Comparison of ENCODE assay signal across 8 mouse cellular contexts in the genomic region with DNA sequence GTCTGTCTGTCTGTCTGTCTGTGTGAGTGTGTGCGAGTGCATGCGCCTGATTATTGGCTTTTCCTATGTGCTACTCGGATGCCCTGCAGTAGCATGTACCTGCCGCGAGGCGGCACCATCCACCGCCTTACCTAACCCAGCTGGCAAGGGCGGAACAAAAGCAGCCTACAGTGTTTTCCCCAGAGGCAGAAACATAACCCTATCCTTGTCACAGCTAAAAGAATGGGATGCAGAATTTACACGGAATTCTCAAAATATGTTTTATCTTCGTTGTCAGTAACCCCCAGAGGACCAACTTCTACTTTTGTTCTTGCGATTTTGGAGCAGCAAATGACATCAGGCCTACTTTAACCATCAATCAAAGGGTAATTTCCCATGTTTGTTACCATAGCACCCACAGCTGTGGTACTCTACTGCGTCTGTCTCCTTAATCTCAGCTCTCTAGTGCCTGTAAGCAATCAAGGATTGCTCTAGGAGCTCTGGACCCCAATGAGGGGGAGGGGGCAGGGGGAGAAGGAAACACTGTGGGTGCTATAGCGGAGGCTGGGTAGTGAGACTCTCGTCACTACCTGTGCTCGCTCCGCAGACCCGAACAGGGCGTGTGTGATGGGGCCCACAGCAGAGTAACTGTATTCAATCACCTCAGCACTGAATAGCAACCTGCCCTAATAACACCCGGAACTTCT.
DNase-seq lines count a peak whose midpoint lies in the region; ATAC-seq and TF ChIP-seq lines count a peak whose summit lies in the region.
"Had no signal": no experiment of that assay in that cellular context is flagged by ENCODE, and none has a peak within 500 bp of the region (broad histone marks: within the 10 kb centered on the region; RNA-seq: fewer than 3 reads in every experiment).

No protein-coding gene starts in this region.

- ATAC-seq in embryonic facial prominence, embryonic 11.5 days (replicated peaks; ENCODE audit: insufficient number of reproducible peaks, low FRiP score, low TSS enrichment, low read depth) = peak; percentile 86
- peak; percentile 84 for ATAC-seq in hindbrain, embryonic 16.5 days

- H3K9me3 ChIP-seq in embryonic facial prominence, embryonic 11.5 days (replicated peaks; ENCODE audit: control insufficient read depth, low read length) = no peaks in the 10 kb centered on the region
- H3K9me3 ChIP-seq in hindbrain, embryonic 16.5 days (ENCODE audit: control insufficient read depth, low read length) = no peaks in the 10 kb centered on the region
- H3K9me3 ChIP-seq: liver, embryonic 13.5 days had no signal

- H3K36me3 ChIP-seq in embryonic facial prominence, embryonic 11.5 days (replicated peaks; ENCODE audit: control insufficient read depth, insufficient read depth, low read depth, low read length) = no peaks in the 10 kb centered on the region
- no peaks in the 10 kb centered on the region for H3K36me3 ChIP-seq in hindbrain, embryonic 16.5 days (ENCODE audit: control insufficient read depth, insufficient read depth, low read length)
- no peaks in the 10 kb centered on the region for H3K36me3 ChIP-seq in small intestine, adult 2 months (ENCODE audit: control insufficient read depth, insufficient read depth, low read length)
- H3K36me3 ChIP-seq: liver, embryonic 13.5 days had no signal

- no peak for TF ChIP-seq POLR2A in small intestine, adult 2 months (IDR thresholded peaks at IDR 0.05; ENCODE audit: low read depth, low read length)

- DNase-seq in Muller cell, postnatal 12 days (ENCODE audit: inconsistent ontology term) = peak; percentile 57
- peak; percentile 55 to 61 for DNase-seq in adrenal gland, postnatal 36 days
- peak; percentile 80 for DNase-seq in embryonic facial prominence, embryonic 11.5 days (ENCODE audit: low spot score)
- peak; percentile 74 to 75 for DNase-seq in left cerebral cortex, adult 18-20 months (ENCODE audit: low spot score in 2 of 2)
- peak; percentile 88 for DNase-seq in mesoderm, embryonic 11.5 days (ENCODE audit: low read depth, low spot score)
- DNase-seq: liver, embryonic 13.5 days had no signal

- H3K4me1 ChIP-seq in embryonic facial prominence, embryonic 11.5 days (ENCODE audit: control insufficient read depth, insufficient read depth, low read length) = no peaks in the 10 kb centered on the region
- H3K4me1 ChIP-seq in hindbrain, embryonic 16.5 days (ENCODE audit: control insufficient read depth, insufficient read depth, low read depth, low read length) = peaks cover 5% of the 10 kb centered on the region
- H3K4me1 ChIP-seq in small intestine, adult 2 months (ENCODE audit: control insufficient read depth, insufficient read depth, insufficient read length, low read length) = no peaks in the 10 kb centered on the region
- H3K4me1 ChIP-seq: liver, embryonic 13.5 days had no signal

- H3K27me3 ChIP-seq in embryonic facial prominence, embryonic 11.5 days (ENCODE audit: control insufficient read depth, insufficient read depth, low read length) = no peaks in the 10 kb centered on the region
- H3K27me3 ChIP-seq in hindbrain, embryonic 16.5 days (replicated peaks; ENCODE audit: control insufficient read depth, insufficient read depth, low read length) = no peaks in the 10 kb centered on the region
- no peaks in the 10 kb centered on the region for H3K27me3 ChIP-seq in small intestine, adult 2 months (ENCODE audit: control insufficient read depth, insufficient read depth, low read length)
- H3K27me3 ChIP-seq: liver, embryonic 13.5 days had no signal

- no peak overlapping the region for H3K4me2 ChIP-seq in embryonic facial prominence, embryonic 11.5 days (ENCODE audit: low read depth, low read length)
- H3K4me2 ChIP-seq in hindbrain, embryonic 16.5 days (ENCODE audit: low read length) = peak overlapping the region; percentile 25
- H3K4me2 ChIP-seq: liver, embryonic 13.5 days had no signal

- H3K27ac ChIP-seq in embryonic facial prominence, embryonic 11.5 days (replicated peaks; ENCODE audit: low read depth, low read length) = no peak overlapping the region
- peak overlapping the region; percentile 60 for H3K27ac ChIP-seq in hindbrain, embryonic 16.5 days (ENCODE audit: low read depth, low read length)
- no peak overlapping the region for H3K27ac ChIP-seq in small intestine, adult 2 months (ENCODE audit: insufficient read depth, low read depth, low read length)
- H3K27ac ChIP-seq: liver, embryonic 13.5 days had no signal

- H3K9ac ChIP-seq in embryonic facial prominence, embryonic 11.5 days (replicated peaks; ENCODE audit: low read length) = no peak overlapping the region
- peak overlapping the region; percentile 3; the same call in 1 of the 2 replicates for H3K9ac ChIP-seq in hindbrain, embryonic 16.5 days (ENCODE audit: low read depth, low read length)
- H3K9ac ChIP-seq: liver, embryonic 13.5 days had no signal

- TF ChIP-seq CTCF in small intestine, adult 2 months (IDR thresholded peaks at IDR 0.05; ENCODE audit: extremely low read depth, insufficient read length, insufficient replicate concordance, low read depth, low read length) = peak; percentile 78; the same call in 1 of the 2 replicates

- H3K4me3 ChIP-seq in embryonic facial prominence, embryonic 11.5 days (ENCODE audit: low read depth, low read length) = no peak overlapping the region
- no peak overlapping the region for H3K4me3 ChIP-seq in hindbrain, embryonic 16.5 days (ENCODE audit: low read length)
- H3K4me3 ChIP-seq in small intestine, adult 2 months (ENCODE audit: low read depth, low read length) = no peak overlapping the region
- H3K4me3 ChIP-seq: liver, embryonic 13.5 days had no signal

- 38% methylated on average over 19 of the region's 19 CpGs for WGBS in embryonic facial prominence, embryonic 11.5 days
- WGBS in hindbrain, embryonic 16.5 days = 28% methylated on average over 19 of the region's 19 CpGs
- 35% methylated on average over 19 of the region's 19 CpGs for WGBS in small intestine, adult 2 months
